Mouse (Mus musculus) MEL (cell line): ENCODE measurements around the gene Cck. TPM values are rescaled to one million over a fixed set of nuclear protein-coding genes. Genes with fewer than 3 reads are reported as not detected.
"Not testable (repeated sequence)": the region's sequence is repeated elsewhere in the genome, so short reads cannot be mapped to it uniquely, and the experiment has no call there.

Source experiments
- DNase-seq: peaks from one replicate; pipeline ENCODE4 v3.0.0; 2011; ENCODE audit warnings: low read depth, low spot score
- H3K27ac ChIP-seq: 2 replicates; pipeline ENCODE4 v1.5.1; 2012; ENCODE audit warnings: low read depth, mild to moderate bottlenecking, control low read depth, low read length, moderate library complexity; ENCODE audit not compliant: control insufficient read depth
- H3K27me3 ChIP-seq, 2 experiments: fragments of 150-350 bp in 1 of 2; sonication (generic) in 1 of 2; 2 replicates each; pipeline ENCODE4 v1.6.1; 2012; ENCODE audit warnings: low read length in 2 of 2, mild to moderate bottlenecking in 2 of 2, improper control_type of control experiment in 1 of 2, moderate library complexity in 1 of 2; ENCODE audit not compliant: insufficient read depth in 2 of 2, control insufficient read depth in 1 of 2
- H3K36me3 ChIP-seq, 2 experiments: 2 replicates each; pipeline ENCODE4 v1.6.1; 2012 to 2014; ENCODE audit warnings: low read length in 2 of 2, improper control_type of control experiment in 1 of 2, inconsistent platforms in 1 of 2, mild to moderate bottlenecking in 1 of 2; ENCODE audit not compliant: insufficient read depth in 2 of 2, control insufficient read depth in 1 of 2
- H3K4me1 ChIP-seq, 2 experiments: fragments of 150-350 bp in 1 of 2; sonication (generic) in 1 of 2; 2 replicates each; pipeline ENCODE4 v1.6.1; 2012; ENCODE audit warnings: low read length in 2 of 2, improper control_type of control experiment in 1 of 2, mild to moderate bottlenecking in 1 of 2; ENCODE audit not compliant: insufficient read depth in 2 of 2, control insufficient read depth in 1 of 2
- H3K4me3 ChIP-seq, 2 experiments: fragments of 150-350 bp in 1 of 2; sonication (generic) in 1 of 2; 2 replicates each; pipeline ENCODE4 v1.5.1; 2012; ENCODE audit warnings: low read depth in 2 of 2, low read length in 2 of 2, mild to moderate bottlenecking in 2 of 2, moderate library complexity in 2 of 2, control low read depth in 1 of 2, improper control_type of control experiment in 1 of 2; ENCODE audit not compliant: control insufficient read depth in 1 of 2, insufficient read depth in 1 of 2
- H3K79me2 ChIP-seq: 2 replicates; pipeline ENCODE4 v1.6.1; 2012; ENCODE audit warnings: mild to moderate bottlenecking, low read length, moderate library complexity; ENCODE audit not compliant: control insufficient read depth, poor library complexity, insufficient read depth
- H3K9ac ChIP-seq: 2 replicates; pipeline ENCODE4 v1.6.1; 2012; ENCODE audit warnings: low read depth, mild to moderate bottlenecking, control low read depth, low read length, moderate library complexity; ENCODE audit not compliant: control insufficient read depth, poor library complexity, severe bottlenecking
- H3K9me3 ChIP-seq: fragments of 150-350 bp; sonication (generic); replicated peaks from 2 replicates; pipeline ENCODE4 v1.6.1; 2012; ENCODE audit warnings: mild to moderate bottlenecking, low read length, improper control_type of control experiment, moderate library complexity; ENCODE audit not compliant: insufficient read depth
- CHD1 ChIP-seq: IDR thresholded peaks from 2 replicates; pipeline ENCODE4 v1.6.1; 2012; ENCODE audit warnings: low read depth, mild to moderate bottlenecking, inconsistent platforms, low read length, improper control_type of control experiment
- CHD2 ChIP-seq: IDR thresholded peaks from 2 replicates; pipeline ENCODE4 v1.6.1; 2011; ENCODE audit warnings: low read length, improper control_type of control experiment
- E2F4 ChIP-seq: IDR thresholded peaks from 2 replicates; pipeline ENCODE4 v1.6.1; 2011; ENCODE audit warnings: low read depth, low read length, improper control_type of control experiment, borderline replicate concordance
- EP300 ChIP-seq, 2 experiments: IDR thresholded peaks; 2 replicates each; pipeline ENCODE4 v1.6.1; 2011; ENCODE audit warnings: improper control_type of control experiment in 2 of 2, low read length in 2 of 2, low read depth in 1 of 2, mild to moderate bottlenecking in 1 of 2
- ETS1 ChIP-seq: IDR thresholded peaks from 2 replicates; pipeline ENCODE4 v1.6.1; 2012; ENCODE audit warnings: low read depth, mild to moderate bottlenecking, inconsistent platforms, low read length, improper control_type of control experiment, moderate library complexity
- GABPA ChIP-seq: IDR thresholded peaks from 2 replicates; pipeline ENCODE4 v1.6.1; 2012; ENCODE audit warnings: low read depth, mild to moderate bottlenecking, inconsistent platforms, low read length, improper control_type of control experiment, moderate library complexity
- GATA1 ChIP-seq: IDR thresholded peaks from 2 replicates; pipeline ENCODE4 v1.6.1; 2011; ENCODE audit warnings: low read depth, low read length, improper control_type of control experiment
- HCFC1 ChIP-seq: IDR thresholded peaks from 2 replicates; pipeline ENCODE4 v1.6.1; 2012; ENCODE audit warnings: low read depth, mild to moderate bottlenecking, inconsistent platforms, low read length, improper control_type of control experiment, moderate library complexity
- KAT2A ChIP-seq: conservative IDR thresholded peaks from 2 replicates; pipeline ENCODE4 v1.6.1; 2012; ENCODE audit warnings: low read depth, low read length, improper control_type of control experiment, inconsistent platforms
- MAFK ChIP-seq: IDR thresholded peaks from 2 replicates; pipeline ENCODE4 v1.6.1; 2011; ENCODE audit warnings: low read depth, mild to moderate bottlenecking, low read length, improper control_type of control experiment, borderline replicate concordance
- MAX ChIP-seq: IDR thresholded peaks from 2 replicates; pipeline ENCODE4 v1.6.1; 2011; ENCODE audit warnings: low read length, improper control_type of control experiment
- MAZ ChIP-seq: IDR thresholded peaks from 2 replicates; pipeline ENCODE4 v1.6.1; 2012; ENCODE audit warnings: low read depth, mild to moderate bottlenecking, inconsistent platforms, low read length, improper control_type of control experiment
- MEF2A ChIP-seq: IDR thresholded peaks from 2 replicates; pipeline ENCODE4 v1.6.1; 2014; ENCODE audit warnings: low read depth, mild to moderate bottlenecking, inconsistent platforms, low read length, improper control_type of control experiment; ENCODE audit not compliant: poor library complexity, insufficient replicate concordance, severe bottlenecking; ENCODE audit errors: extremely low read depth
- MXI1 ChIP-seq: IDR thresholded peaks from 2 replicates; pipeline ENCODE4 v1.6.1; 2011; ENCODE audit warnings: mild to moderate bottlenecking, low read depth, low read length, improper control_type of control experiment
- NELFE ChIP-seq: IDR thresholded peaks from 2 replicates; pipeline ENCODE4 v1.6.1; 2011; ENCODE audit warnings: low read depth, low read length, improper control_type of control experiment
- POLR2A ChIP-seq, 2 experiments: IDR thresholded peaks; 2 replicates each; pipeline ENCODE4 v1.6.1; 2011 to 2012; ENCODE audit warnings: low read length in 2 of 2, mild to moderate bottlenecking in 2 of 2, control low read depth in 1 of 2, improper control_type of control experiment in 1 of 2, low read depth in 1 of 2, moderate library complexity in 1 of 2; ENCODE audit not compliant: control insufficient read depth in 1 of 2, insufficient read depth in 1 of 2, poor library complexity in 1 of 2
- RAD21 ChIP-seq: IDR thresholded peaks from 2 replicates; pipeline ENCODE4 v1.6.1; 2011; ENCODE audit warnings: mild to moderate bottlenecking, low read depth, low read length, improper control_type of control experiment
- RCOR1 ChIP-seq: IDR thresholded peaks from 2 replicates; pipeline ENCODE4 v1.6.1; 2012; ENCODE audit warnings: low read depth, mild to moderate bottlenecking, inconsistent platforms, low read length, improper control_type of control experiment
- SIN3A ChIP-seq: IDR thresholded peaks from 2 replicates; pipeline ENCODE4 v1.6.1; 2012; ENCODE audit warnings: low read length, improper control_type of control experiment, inconsistent platforms
- SMC3 ChIP-seq: IDR thresholded peaks from 2 replicates; pipeline ENCODE4 v1.6.1; 2011; ENCODE audit warnings: low read depth, low read length, improper control_type of control experiment
- TAL1 ChIP-seq: IDR thresholded peaks from 2 replicates; pipeline ENCODE4 v1.6.1; 2012; ENCODE audit warnings: mild to moderate bottlenecking, inconsistent platforms, low read length, moderate library complexity, mixed read lengths
- TBP ChIP-seq: IDR thresholded peaks from 2 replicates; pipeline ENCODE4 v1.8.0; 2011; ENCODE audit warnings: low read depth, low read length, improper control_type of control experiment
- TCF12 ChIP-seq: IDR thresholded peaks from 2 replicates; pipeline ENCODE4 v1.6.1; 2014; ENCODE audit warnings: low read depth, mild to moderate bottlenecking, inconsistent platforms, low read length, improper control_type of control experiment, moderate library complexity
- USF1 ChIP-seq: IDR thresholded peaks from 2 replicates; pipeline ENCODE4 v1.6.1; 2014; ENCODE audit warnings: low read depth, mild to moderate bottlenecking, inconsistent platforms, low read length, improper control_type of control experiment, moderate library complexity
- ZNF384 ChIP-seq: IDR thresholded peaks from 2 replicates; pipeline ENCODE4 v1.6.1; 2012; ENCODE audit warnings: low read depth, mild to moderate bottlenecking, inconsistent platforms, low read length, improper control_type of control experiment
- polyA plus RNA-seq, 2 experiments: library from polyadenylated mRNA; stranded (reverse) in 1 of 2; unstranded in 1 of 2; fragments of >175 nt in 1 of 2; fragments of >200 nt in 1 of 2; gene quantifications; 2 replicates each; pipeline versions ENCODE4 v1.2.1 to v1.2.4; 2012; ENCODE audit warnings: low replicate concordance in 2 of 2, low read depth in 1 of 2; ENCODE audit not compliant: insufficient read length in 2 of 2, insufficient read depth in 1 of 2, missing spikeins in 1 of 2
- total RNA-seq: library from RNA; depleted of rRNA; stranded (reverse); fragments of 300-350 nt; gene quantifications from 2 replicates; pipeline ENCODE4 v1.2.3, GENCODE M21; 2012

Cck gene
- total and polyA plus RNA-seq, 3 experiments, result not detected

DNA sequence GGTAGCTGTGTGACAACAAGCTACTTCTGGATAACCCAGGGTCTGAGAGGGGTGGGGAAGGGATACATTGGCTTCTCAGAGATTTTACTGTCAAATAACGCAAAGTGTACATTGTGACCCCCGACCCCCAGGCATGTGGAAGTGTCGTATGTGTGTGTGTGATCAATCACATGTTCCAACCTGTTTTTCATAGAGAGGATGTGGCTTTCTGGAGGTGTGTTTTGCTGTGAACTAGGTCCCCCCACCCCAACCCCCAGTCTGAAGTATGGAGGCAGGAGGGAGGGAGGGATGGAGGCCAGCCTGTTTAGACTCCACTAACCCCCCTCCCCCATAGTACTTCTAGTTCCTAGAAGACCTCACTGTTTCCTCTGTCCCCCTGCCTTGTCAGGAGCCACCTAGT is 40.6 kb downstream of the Cck start:
- H3K9ac ChIP-seq, result no peak overlapping the region
- DNase-seq, result no peak
- TF ChIP-seq HCFC1 (no peak), MAZ (no peak), SIN3A (no peak), SMC3 (no peak), RCOR1 (no peak), USF1 (no peak), POLR2A (IDR thresholded peaks at IDR 0.05; ENCODE audit: control insufficient read depth in 1 of 2, insufficient read depth in 1 of 2, low read depth in 1 of 2, low read length in 2 of 2, poor library complexity in 1 of 2) (no peak), RAD21 (no peak), TCF12 (no peak), MAFK (no peak), CHD1 (no peak), MXI1 (no peak), ZNF384 (no peak), GABPA (no peak), CHD2 (no peak), NELFE (no peak), TAL1 (no peak), KAT2A (no peak), E2F4 (no peak)
- no peak overlapping the region for H3K27ac ChIP-seq
- no peak overlapping the region for H3K4me3 ChIP-seq
- H3K4me1 ChIP-seq, result peaks cover 5 to 29% of the 10 kb centered on the region in 2 experiments
- H3K9me3 ChIP-seq, result no peaks in the 10 kb centered on the region
- no peaks in the 10 kb centered on the region for H3K27me3 ChIP-seq
- H3K36me3 ChIP-seq, result peaks cover 0 to 25% of the 10 kb centered on the region in 2 experiments; a peak in 3 of 4 replicates
- no peaks in the 10 kb centered on the region for H3K79me2 ChIP-seq

GRCm38 (mm10) chr9:121452342-121452942 is 43.1 kb downstream of the Cck start:
- peak; percentile 86 for DNase-seq
- H3K27me3 ChIP-seq, H3K79me2 ChIP-seq, H3K9me3 ChIP-seq, H3K9ac ChIP-seq: not testable (repeated sequence)
- Histone ChIP-seq H3K4me1 (peaks cover 5 to 29% of the 10 kb centered on the region in 2 experiments), H3K36me3 (peaks cover 0 to 25% of the 10 kb centered on the region in 2 experiments; a peak in 3 of 4 replicates), H3K27ac (peak overlapping the region; percentile 57), H3K4me3 (peak overlapping the region in 1 of 2 experiments; percentile 9; a peak in 1 of 4 replicates)
- TF ChIP-seq TAL1 (peak; percentile 70), SIN3A (peak; percentile 32; the same call in 1 of the 2 replicates), EP300 (IDR thresholded peaks at IDR 0.05; ENCODE audit: low read depth in 1 of 2, low read length in 2 of 2) (peak in 1 of 2 experiments; percentile 65; a peak in 2 of 4 replicates), MAX (peak; percentile 53), GATA1 (peak; percentile 63), MEF2A (peak; percentile 91), ETS1 (peak; percentile 46; the same call in 1 of the 2 replicates), TCF12 (peak; percentile 72), MXI1 (0 out of 2 replicates have a peak, but pooled peaks have one; percentile 16), TBP (peak; percentile 50)
- TF ChIP-seq, all 39 proteins: peak for 10; not testable (repeated sequence) for 29
